Mouse (Mus musculus) lung, embryonic 15.5 days (tissue): ENCODE results near the gene Skint7. TPM values are rescaled to one million over a fixed set of nuclear protein-coding genes. Genes with fewer than 3 reads are reported as not detected.
"Not testable (repeated sequence)": the region's sequence is repeated elsewhere in the genome, so short reads cannot be mapped to it uniquely, and the experiment has no call there.

ENCODE experiments used
- ATAC-seq: fragments of 200-750 bp; cut with Nextera tagmentation; 2 replicates; pipeline ENCODE4 v1.8.0; 2017; ENCODE audit warnings: moderate number of reproducible peaks, borderline replicate concordance; ENCODE audit not compliant: low FRiP score, low TSS enrichment; ENCODE audit errors: extremely low read depth
- H3K27ac ChIP-seq: fragments of 300-500 bp; sonication (generic); 2 replicates; pipeline ENCODE4 v1.5.1; 2015; ENCODE audit warnings: moderate library complexity, mild to moderate bottlenecking, inconsistent platforms
- H3K27me3 ChIP-seq: fragments of 300-500 bp; sonication (generic); 2 replicates; pipeline ENCODE4 v1.6.1; 2015; ENCODE audit warnings: inconsistent platforms
- H3K36me3 ChIP-seq: fragments of 300-500 bp; sonication (generic); 2 replicates; pipeline ENCODE4 v1.6.1; 2015; ENCODE audit warnings: inconsistent platforms
- H3K4me1 ChIP-seq: fragments of 300-500 bp; sonication (generic); 2 replicates; pipeline ENCODE4 v1.6.1; 2015; ENCODE audit warnings: inconsistent platforms
- H3K4me2 ChIP-seq: fragments of 300-500 bp; sonication (generic); 2 replicates; pipeline ENCODE4 v1.6.1; 2015; ENCODE audit warnings: inconsistent platforms, mild to moderate bottlenecking, moderate library complexity
- H3K4me3 ChIP-seq: fragments of 300-500 bp; sonication (generic); 2 replicates; pipeline ENCODE4 v1.5.1; 2015; ENCODE audit warnings: mild to moderate bottlenecking, inconsistent platforms
- H3K9ac ChIP-seq: fragments of 300-500 bp; sonication (generic); 2 replicates; pipeline ENCODE4 v1.6.1; 2015; ENCODE audit warnings: inconsistent platforms
- H3K9me3 ChIP-seq: fragments of 300-500 bp; sonication (generic); 2 replicates; pipeline ENCODE4 v1.6.1; 2016; ENCODE audit warnings: inconsistent platforms
- WGBS: fragments of 180-500 bp; shearing (Covaris S2); methylation state at CpG from one replicate; pipeline ENCODE4 v1.1.7; 2015; 5-methylcytosine and 5-hydroxymethylcytosine counted together
- polyA plus RNA-seq: library from polyadenylated mRNA; unstranded; fragments of >200 nt; fragmentation: Nextera tagmentation; extraction: Ambion mirVana; gene quantifications from 2 replicates; pipeline ENCODE4 v1.2.1, GENCODE M21; 2015

Skint7 gene
- 0.17 TPM in 1 of 2 replicates, not detected in the other for polyA plus RNA-seq

DNA sequence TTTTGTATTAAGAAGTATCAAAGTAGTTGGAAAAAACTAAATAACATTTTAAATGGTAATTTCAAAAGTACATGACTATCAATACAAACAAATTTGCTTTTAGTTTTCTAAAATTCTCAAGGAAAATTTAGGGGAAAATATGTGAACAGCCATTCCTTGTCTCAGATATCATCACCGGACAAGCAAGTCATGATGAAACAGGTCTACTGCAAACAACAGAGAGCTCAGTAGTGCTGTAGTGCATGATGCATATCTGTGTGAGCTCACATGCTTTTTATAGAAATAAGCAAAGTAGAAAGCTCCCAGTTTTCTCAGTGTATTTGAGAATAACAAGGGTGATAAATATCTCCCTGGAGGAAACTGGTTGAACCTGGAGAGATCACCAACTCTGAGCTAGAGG lies at the start of gene Skint7:
Gene Skint7, plus strand, starts transcription at position 301 of the 400 bp plus-strand sequence.
- no peak within 1 kb of the TSS for H3K27ac ChIP-seq
- H3K36me3 ChIP-seq = no peaks in the 10 kb centered on the region
- H3K9me3 ChIP-seq = 0 out of 2 replicates have a peak, but pooled peaks cover 4% of the 10 kb centered on the region
- no peak within 1 kb of the TSS for H3K4me2 ChIP-seq
- H3K27me3 ChIP-seq = no peaks in the 10 kb centered on the region
- no peaks in the 10 kb centered on the region for H3K4me1 ChIP-seq
- H3K9ac ChIP-seq = no peak within 1 kb of the TSS
- 89% methylated on average over 1 of the region's 1 CpGs for WGBS
- no peak within 1 kb of the TSS for H3K4me3 ChIP-seq
- no peak for ATAC-seq

DNA sequence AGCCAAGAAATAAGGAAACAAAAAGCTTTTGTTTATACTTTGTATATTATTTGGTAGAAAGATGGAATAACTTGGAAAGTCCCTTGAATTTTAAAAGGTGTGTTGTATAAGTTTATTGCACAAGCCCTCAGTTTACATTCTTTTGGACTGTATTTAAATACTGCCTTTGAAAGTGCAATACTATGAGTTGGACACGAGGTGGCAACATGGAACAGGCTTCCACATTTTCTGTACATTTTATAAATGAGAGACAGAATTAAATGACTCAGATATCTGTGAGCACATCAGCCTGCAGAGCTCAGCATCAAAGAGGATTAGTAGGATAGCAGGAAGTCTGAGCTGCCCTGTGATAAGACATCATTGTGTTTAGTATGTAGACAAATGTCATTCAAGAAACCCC lies 11.4 kb upstream of the Skint7 start:
- H3K27ac ChIP-seq = no peak overlapping the region
- no peak overlapping the region for H3K4me2 ChIP-seq
- no peaks in the 10 kb centered on the region for H3K36me3 ChIP-seq
- ATAC-seq = no peak
- H3K4me3 ChIP-seq = no peak overlapping the region
- H3K9me3 ChIP-seq = no peaks in the 10 kb centered on the region
- no peaks in the 10 kb centered on the region for H3K27me3 ChIP-seq
- no peak overlapping the region for H3K9ac ChIP-seq
- 14% methylated on average over 1 of the region's 1 CpGs for WGBS
- no peaks in the 10 kb centered on the region for H3K4me1 ChIP-seq

DNA sequence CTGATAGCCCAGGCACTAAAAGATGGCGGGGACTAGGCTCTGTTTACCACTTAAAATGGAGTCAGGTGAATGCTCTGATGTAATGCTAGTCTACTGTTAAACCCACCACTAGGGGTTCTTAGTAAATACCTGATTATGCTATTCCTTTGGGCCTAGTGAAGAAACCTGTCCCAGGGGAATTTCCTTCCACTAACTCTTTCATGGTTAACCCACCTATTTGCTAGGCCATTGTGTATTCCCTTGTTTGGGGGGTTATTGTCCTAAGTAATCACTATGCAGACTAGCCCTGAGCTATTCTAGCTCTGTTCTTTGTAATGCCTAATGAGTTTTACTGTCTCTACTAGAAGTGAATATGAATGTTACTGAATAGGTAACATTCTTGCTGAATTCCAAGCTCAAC lies 9.5 kb upstream of the Skint7 start:
- H3K4me3 ChIP-seq, ATAC-seq, H3K9me3 ChIP-seq, H3K4me1 ChIP-seq, H3K9ac ChIP-seq, H3K27ac ChIP-seq, H3K27me3 ChIP-seq, H3K36me3 ChIP-seq, H3K4me2 ChIP-seq: not testable (repeated sequence)
- 48% methylated on average over 1 of the region's 1 CpGs for WGBS

DNA sequence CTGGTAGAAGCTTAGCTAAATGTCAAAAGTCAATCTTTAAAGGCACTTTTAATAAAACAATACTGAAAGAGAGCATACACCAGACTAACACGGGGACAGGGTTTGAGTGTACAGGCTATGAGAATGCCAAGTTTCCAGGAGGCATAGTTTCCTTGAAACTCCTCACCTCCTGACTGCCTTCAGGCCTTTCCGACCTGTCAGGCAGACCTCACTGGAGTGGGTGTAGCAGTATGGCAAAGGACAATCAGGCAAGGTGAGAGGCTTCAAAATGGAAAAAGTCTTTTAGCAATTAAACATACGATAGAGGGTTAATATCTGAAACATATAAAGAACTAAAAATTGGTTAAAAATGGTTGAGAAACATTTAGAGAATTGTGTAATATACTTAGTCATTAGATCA lies 9.1 kb upstream of the Skint7 start:
- Histone ChIP-seq H3K27me3 (no peaks in the 10 kb centered on the region), H3K4me1 (no peaks in the 10 kb centered on the region), H3K27ac (no peak overlapping the region), H3K36me3 (no peaks in the 10 kb centered on the region), H3K9me3 (0 out of 2 replicates have a peak, but pooled peaks cover 4% of the 10 kb centered on the region), H3K9ac (no peak overlapping the region), H3K4me3 (no peak overlapping the region), H3K4me2 (no peak overlapping the region)
- 73% methylated on average over 3 of the region's 3 CpGs for WGBS
- no peak for ATAC-seq

DNA sequence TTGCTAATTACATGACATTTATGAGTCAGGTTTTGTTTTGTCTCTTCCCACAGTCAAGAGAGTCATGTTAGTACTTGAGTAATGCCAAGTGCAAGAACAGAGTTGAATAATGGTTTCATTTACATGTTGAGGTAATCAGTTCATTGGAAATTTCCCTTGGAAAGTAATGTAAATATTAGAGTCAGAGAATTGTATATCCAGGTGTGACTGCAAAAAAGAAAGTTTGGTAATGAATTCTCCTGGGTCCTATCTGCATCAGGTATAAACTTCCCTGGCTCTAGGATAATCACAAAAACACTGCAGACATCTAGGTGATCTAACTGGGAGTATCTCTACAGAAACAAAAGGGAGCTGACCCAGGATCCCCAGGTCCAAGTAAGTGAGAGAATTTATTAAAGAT lies 33.2 kb downstream of the Skint7 start, which contains the start of gene Skint1:
Gene Skint1, plus strand, starts transcription at position 301 of the 400 bp plus-strand sequence.
- Histone ChIP-seq H3K9me3 (no peaks in the 10 kb centered on the region), H3K4me2 (no peak within 1 kb of the TSS), H3K4me1 (no peaks in the 10 kb centered on the region), H3K27ac (no peak within 1 kb of the TSS), H3K36me3 (no peaks in the 10 kb centered on the region), H3K9ac (no peak within 1 kb of the TSS), H3K4me3 (no peak within 1 kb of the TSS), H3K27me3 (no peaks in the 10 kb centered on the region)
- ATAC-seq = no peak

Other genes with a start within 250 kb of the Skint7 start
- 0.76 and 3.0 TPM in 2 replicates for gene Slc5a9, start 70.0 kb upstream of the Skint7 start, polyA plus RNA-seq
- not detected in 2 replicates for gene Skint8, start 53.5 kb upstream of the Skint7 start, polyA plus RNA-seq
- 0.41 TPM in 1 of 2 replicates, not detected in the other for gene Skint1, start 33.3 kb downstream of the Skint7 start, polyA plus RNA-seq
- gene Skint4, start 99.1 kb downstream of the Skint7 start, polyA plus RNA-seq = 0.05 and 0.10 TPM in 2 replicates